Mouse (Mus musculus) embryonic facial prominence, embryonic 15.5 days (tissue): ENCODE results near the gene Epha4. TPM values are rescaled to one million over a fixed set of nuclear protein-coding genes. Genes with fewer than 3 reads are reported as not detected.

ENCODE experiments used
- ATAC-seq: fragments of 200-750 bp; cut with Nextera tagmentation; 2 replicates; pipeline ENCODE4 v1.8.0; 2017; ENCODE audit warnings: low read depth, moderate TSS enrichment; ENCODE audit not compliant: insufficient number of reproducible peaks, low FRiP score, low TSS enrichment
- H3K27ac ChIP-seq: fragments of 300-500 bp; sonication (generic); replicated peaks from 2 replicates; pipeline ENCODE4 v1.5.1; 2015; ENCODE audit warnings: mild to moderate bottlenecking, inconsistent platforms
- H3K27me3 ChIP-seq: fragments of 300-500 bp; sonication (generic); 2 replicates; pipeline ENCODE4 v1.6.1; 2015; ENCODE audit warnings: inconsistent platforms
- H3K36me3 ChIP-seq: fragments of 300-500 bp; sonication (generic); 2 replicates; pipeline ENCODE4 v1.6.1; 2015; ENCODE audit warnings: mild to moderate bottlenecking, inconsistent platforms
- H3K4me1 ChIP-seq: fragments of 300-500 bp; sonication (generic); 2 replicates; pipeline ENCODE4 v1.6.1; 2015; ENCODE audit warnings: inconsistent platforms
- H3K4me2 ChIP-seq: fragments of 300-500 bp; sonication (generic); replicated peaks from 2 replicates; pipeline ENCODE4 v1.6.1; 2015; ENCODE audit warnings: mild to moderate bottlenecking, inconsistent platforms
- H3K4me3 ChIP-seq: fragments of 300-500 bp; sonication (generic); replicated peaks from 2 replicates; pipeline ENCODE4 v1.5.1; 2015; ENCODE audit warnings: mild to moderate bottlenecking, inconsistent platforms
- H3K9ac ChIP-seq: fragments of 300-500 bp; sonication (generic); 2 replicates; pipeline ENCODE4 v1.6.1; 2015; ENCODE audit warnings: inconsistent platforms
- H3K9me3 ChIP-seq: fragments of 300-500 bp; sonication (generic); replicated peaks from 2 replicates; pipeline ENCODE4 v1.6.1; 2016; ENCODE audit warnings: inconsistent platforms
- WGBS: fragments of 180-500 bp; shearing (Covaris S2); methylation state at CpG from one replicate; pipeline ENCODE4 v1.1.7; 2015; 5-methylcytosine and 5-hydroxymethylcytosine counted together
- polyA plus RNA-seq: library from polyadenylated mRNA; unstranded; fragments of >200 nt; fragmentation: Nextera tagmentation; extraction: Ambion mirVana; gene quantifications from 2 replicates; pipeline ENCODE4 v1.2.1, GENCODE M21; 2015

Epha4 gene
- polyA plus RNA-seq, 1 experiment from 2014 or later, result 38.2 TPM

- no peaks in the 10 kb centered on the region for H3K9me3 ChIP-seq
- no peak overlapping the region for H3K9ac ChIP-seq
- no peaks in the 10 kb centered on the region for H3K27me3 ChIP-seq
- no peaks in the 10 kb centered on the region for H3K36me3 ChIP-seq
- H3K27ac ChIP-seq, result no peak overlapping the region
- ATAC-seq, result no peak
- WGBS, result 39% methylated on average over 6 of the region's 6 CpGs
- peaks cover 18% of the 10 kb centered on the region for H3K4me1 ChIP-seq
- H3K4me3 ChIP-seq, result no peak overlapping the region
- H3K4me2 ChIP-seq, result no peak overlapping the region
Measured at GRCm38 (mm10) chr1:77457446-77457800, 57.5 kb downstream of the Epha4 start.

- Histone ChIP-seq H3K9ac (no peak overlapping the region), H3K27ac (no peak overlapping the region)
- 60% methylated on average over 7 of the region's 7 CpGs for WGBS
Measured at GRCm38 (mm10) chr1:77456695-77457445, 58.0 kb downstream of the Epha4 start.

DNA sequence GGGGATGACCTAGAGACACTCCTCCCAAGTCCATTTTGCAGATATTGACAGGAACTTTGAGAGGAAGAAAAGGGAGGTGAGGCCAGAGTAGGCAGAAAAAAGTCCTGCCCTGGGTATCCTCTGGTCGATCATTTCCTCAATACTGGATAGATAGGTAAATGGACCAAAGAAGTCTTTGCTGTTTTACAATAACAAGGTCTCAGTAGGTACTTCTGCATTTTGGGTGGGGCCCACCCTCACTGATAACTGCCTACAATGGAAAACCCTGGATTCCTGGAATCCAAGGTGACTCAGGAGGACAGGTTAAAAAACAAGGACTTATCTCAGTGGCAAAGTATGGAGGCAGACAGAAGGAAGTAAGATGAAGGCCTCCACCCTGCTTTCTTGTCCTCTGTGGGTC is 61.1 kb downstream of the Epha4 start:
- Histone ChIP-seq H3K4me3 (no peak overlapping the region), H3K36me3 (no peaks in the 10 kb centered on the region), H3K27me3 (no peaks in the 10 kb centered on the region), H3K9ac (no peak overlapping the region), H3K4me2 (no peak overlapping the region), H3K27ac (no peak overlapping the region), H3K9me3 (no peaks in the 10 kb centered on the region), H3K4me1 (0 out of 2 replicates have a peak, but pooled peaks cover 4% of the 10 kb centered on the region)
- 100% methylated on average over 1 of the region's 1 CpGs for WGBS
- no peak for ATAC-seq

More at GRCm38 (mm10) chr1:77456695-77457445, 58.0 kb downstream of the Epha4 start:
- no peak overlapping the region for H3K4me3 ChIP-seq
- no peaks in the 10 kb centered on the region for H3K27me3 ChIP-seq
- H3K4me1 ChIP-seq, result peaks cover 16% of the 10 kb centered on the region
- ATAC-seq, result no peak
- no peak overlapping the region for H3K4me2 ChIP-seq
- no peaks in the 10 kb centered on the region for H3K36me3 ChIP-seq
- no peaks in the 10 kb centered on the region for H3K9me3 ChIP-seq

- no peaks in the 10 kb centered on the region for H3K4me1 ChIP-seq
- H3K27ac ChIP-seq, result no peak overlapping the region
- H3K27me3 ChIP-seq, result no peaks in the 10 kb centered on the region
- no peak overlapping the region for H3K4me2 ChIP-seq
- H3K4me3 ChIP-seq, result no peak overlapping the region
- no peaks in the 10 kb centered on the region for H3K36me3 ChIP-seq
- WGBS, result 87% methylated on average over 3 of the region's 3 CpGs
- no peak for ATAC-seq
- H3K9ac ChIP-seq, result no peak overlapping the region
- no peaks in the 10 kb centered on the region for H3K9me3 ChIP-seq
Measured at GRCm38 (mm10) chr1:77452721-77453120, 62.2 kb downstream of the Epha4 start.

GRCm38 (mm10) chr1:77451541-77451940 is 63.3 kb downstream of the Epha4 start:
- Histone ChIP-seq H3K9ac (no peak overlapping the region), H3K4me2 (no peak overlapping the region), H3K36me3 (no peaks in the 10 kb centered on the region), H3K4me3 (no peak overlapping the region), H3K27ac (no peak overlapping the region), H3K4me1 (no peaks in the 10 kb centered on the region), H3K9me3 (no peaks in the 10 kb centered on the region), H3K27me3 (no peaks in the 10 kb centered on the region)
- no peak for ATAC-seq
- WGBS, result 82% methylated on average over 3 of the region's 3 CpGs

GRCm38 (mm10) chr1:77450201-77450600 is 64.7 kb downstream of the Epha4 start:
- 69% methylated on average over 3 of the region's 3 CpGs for whole genome bisulfite sequencing
- H3K9ac ChIP-seq, result no peak overlapping the region
- no peaks in the 10 kb centered on the region for H3K9me3 ChIP-seq
- no peaks in the 10 kb centered on the region for H3K4me1 ChIP-seq
- no peak overlapping the region for H3K27ac ChIP-seq
- ATAC-seq, result no peak
- no peak overlapping the region for H3K4me3 ChIP-seq
- no peaks in the 10 kb centered on the region for H3K27me3 ChIP-seq
- H3K4me2 ChIP-seq, result no peak overlapping the region
- no peaks in the 10 kb centered on the region for H3K36me3 ChIP-seq

DNA sequence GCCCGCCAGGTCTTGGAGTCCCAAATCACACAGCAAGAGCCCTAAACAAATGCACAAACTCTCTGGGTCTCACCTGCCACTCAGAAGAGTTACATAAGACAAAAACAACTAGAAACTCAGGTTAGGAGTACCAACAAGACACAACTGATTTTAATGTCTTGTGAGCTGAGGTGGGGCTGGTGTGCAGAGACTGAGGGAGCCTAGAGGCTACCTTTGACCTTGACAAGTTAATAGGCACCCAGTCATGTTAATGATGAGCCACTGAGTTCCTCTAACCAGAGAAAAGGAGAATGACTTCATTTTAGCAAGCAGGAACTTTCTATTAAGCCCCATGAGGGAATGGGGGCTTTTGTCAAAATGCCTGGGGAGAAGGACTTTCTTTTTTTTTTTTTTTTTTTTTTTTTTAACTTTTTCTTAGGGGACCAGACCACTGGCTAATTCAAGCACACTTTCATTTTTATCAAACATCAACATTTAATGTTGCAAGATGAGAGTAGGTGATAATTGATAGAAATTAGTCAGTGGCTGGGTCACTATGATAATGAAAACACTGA is 67.8 kb downstream of the Epha4 start:
- H3K27ac ChIP-seq, result no peak overlapping the region

GRCm38 (mm10) chr1:77446438-77446837 is 68.5 kb downstream of the Epha4 start:
- H3K36me3 ChIP-seq, result peaks cover 8% of the 10 kb centered on the region; the same call in 1 of the 2 replicates
- H3K4me1 ChIP-seq, result no peaks in the 10 kb centered on the region
- no peak overlapping the region for H3K4me2 ChIP-seq
- H3K9ac ChIP-seq, result no peak overlapping the region
- no peak overlapping the region for H3K4me3 ChIP-seq
- H3K9me3 ChIP-seq, result no peaks in the 10 kb centered on the region
- H3K27ac ChIP-seq, result no peak overlapping the region
- ATAC-seq, result no peak
- WGBS, result 89% methylated on average over 12 of the region's 12 CpGs
- no peaks in the 10 kb centered on the region for H3K27me3 ChIP-seq

More for the DNA sequence above, 67.8 kb downstream of the Epha4 start:
- Histone ChIP-seq H3K4me2 (no peak overlapping the region), H3K9ac (no peak overlapping the region), H3K27me3 (no peaks in the 10 kb centered on the region), H3K4me1 (no peaks in the 10 kb centered on the region), H3K4me3 (no peak overlapping the region), H3K9me3 (no peaks in the 10 kb centered on the region), H3K36me3 (peaks cover 8% of the 10 kb centered on the region; the same call in 1 of the 2 replicates)
- 70% methylated on average over 1 of the region's 1 CpGs for WGBS
- ATAC-seq, result no peak

DNA sequence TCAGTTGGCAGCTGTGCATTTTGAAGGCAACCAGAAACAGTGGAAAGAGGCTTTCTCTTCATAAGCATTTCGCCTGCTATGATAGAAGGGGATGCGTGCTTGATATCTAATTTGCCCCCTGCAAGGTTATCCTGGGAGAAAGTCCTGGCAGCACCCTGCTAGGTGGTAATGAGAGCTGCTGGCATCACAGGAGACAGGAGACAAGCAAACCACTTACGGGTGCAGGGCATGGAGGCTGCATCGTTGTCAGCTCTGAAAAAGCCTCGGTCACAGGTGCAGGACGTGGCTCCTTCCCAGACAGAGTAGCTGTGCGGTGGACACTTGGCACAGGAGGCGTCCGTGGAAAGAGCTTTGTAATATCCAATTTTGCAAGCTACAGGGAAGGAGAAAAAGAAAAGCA is 70.2 kb downstream of the Epha4 start:
- no peak overlapping the region; the same call in 1 of the 2 replicates for H3K27ac ChIP-seq
- no peak overlapping the region for H3K9ac ChIP-seq
- no peak overlapping the region for H3K4me3 ChIP-seq
- no peaks in the 10 kb centered on the region for H3K27me3 ChIP-seq
- 79% methylated on average over 9 of the region's 9 CpGs for WGBS
- no peak overlapping the region for H3K4me2 ChIP-seq
- peaks cover 8% of the 10 kb centered on the region; the same call in 1 of the 2 replicates for H3K36me3 ChIP-seq
- no peaks in the 10 kb centered on the region for H3K9me3 ChIP-seq
- no peak for ATAC-seq
- no peaks in the 10 kb centered on the region for H3K4me1 ChIP-seq

DNA sequence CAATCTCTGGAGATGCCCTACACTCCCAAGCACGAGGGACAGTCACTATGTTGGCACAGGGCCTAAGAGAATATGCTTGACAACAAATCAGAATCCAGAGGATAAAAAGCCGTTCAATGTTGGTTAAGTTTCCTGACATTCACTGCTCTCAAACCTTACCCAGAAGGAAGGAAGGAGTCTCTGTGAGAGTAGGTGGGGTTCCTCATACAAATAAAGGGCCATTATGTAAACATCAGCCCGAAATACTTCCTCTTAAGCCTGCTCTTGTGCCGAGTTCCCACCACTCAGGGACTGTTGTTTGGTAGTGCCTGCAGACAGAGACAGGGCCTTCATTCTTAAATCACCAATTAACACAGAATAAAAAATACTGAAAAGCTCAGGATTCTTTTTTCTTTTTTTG is 72.9 kb downstream of the Epha4 start:
- H3K4me1 ChIP-seq, result no peaks in the 10 kb centered on the region
- H3K9me3 ChIP-seq, result no peaks in the 10 kb centered on the region
- WGBS, result 21% methylated on average over 4 of the region's 4 CpGs
- no peaks in the 10 kb centered on the region for H3K27me3 ChIP-seq
- H3K36me3 ChIP-seq, result peaks cover 8% of the 10 kb centered on the region; the same call in 1 of the 2 replicates
- no peak overlapping the region for H3K4me2 ChIP-seq
- no peak overlapping the region for H3K4me3 ChIP-seq
- no peak overlapping the region for H3K27ac ChIP-seq
- ATAC-seq, result no peak
- H3K9ac ChIP-seq, result no peak overlapping the region

GRCm38 (mm10) chr1:77441401-77441800 is 73.5 kb downstream of the Epha4 start:
- H3K4me1 ChIP-seq, result no peaks in the 10 kb centered on the region
- no peak overlapping the region for H3K4me2 ChIP-seq
- H3K9me3 ChIP-seq, result no peaks in the 10 kb centered on the region
- H3K9ac ChIP-seq, result no peak overlapping the region
- H3K27me3 ChIP-seq, result no peaks in the 10 kb centered on the region
- ATAC-seq, result no peak
- H3K36me3 ChIP-seq, result peaks cover 8% of the 10 kb centered on the region; the same call in 1 of the 2 replicates
- no peak overlapping the region for H3K27ac ChIP-seq
- WGBS, result 41% methylated on average over 4 of the region's 4 CpGs
- H3K4me3 ChIP-seq, result no peak overlapping the region

DNA sequence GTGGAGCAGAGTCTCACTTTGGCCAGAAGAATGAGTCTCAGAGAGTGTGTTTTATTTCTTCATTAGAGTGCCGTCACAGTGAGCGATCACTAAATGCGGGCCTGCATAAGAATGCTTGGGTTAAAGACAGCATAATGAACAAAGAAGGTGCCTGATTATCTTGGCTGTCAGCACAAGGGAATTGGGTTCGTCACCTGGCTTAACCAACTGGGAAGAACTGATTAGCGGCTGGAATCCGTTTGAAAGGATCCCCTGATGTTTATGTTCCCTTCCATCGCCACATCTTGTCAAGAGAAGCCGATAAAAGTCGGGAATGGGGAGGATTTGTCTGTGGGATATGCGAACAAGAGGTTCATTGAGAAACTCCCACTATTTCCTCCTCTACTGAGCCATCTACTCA is 74.4 kb downstream of the Epha4 start:
- no peak for ATAC-seq
- H3K4me3 ChIP-seq, result no peak overlapping the region
- H3K27me3 ChIP-seq, result no peaks in the 10 kb centered on the region
- no peaks in the 10 kb centered on the region for H3K4me1 ChIP-seq
- H3K4me2 ChIP-seq, result no peak overlapping the region
- H3K27ac ChIP-seq, result no peak overlapping the region
- WGBS, result 37% methylated on average over 10 of the region's 10 CpGs
- no peaks in the 10 kb centered on the region for H3K9me3 ChIP-seq
- H3K9ac ChIP-seq, result no peak overlapping the region
- H3K36me3 ChIP-seq, result peaks cover 8% of the 10 kb centered on the region; the same call in 1 of the 2 replicates
